Mouse (Mus musculus): ENCODE data around the gene Gm48552. TPM values are rescaled to one million over a fixed set of nuclear protein-coding genes. Genes with fewer than 3 reads are reported as not detected.

Gm48552 gene
- polyA plus RNA-seq, 1 experiment from 2014 or later: 0.82 TPM

DNA sequence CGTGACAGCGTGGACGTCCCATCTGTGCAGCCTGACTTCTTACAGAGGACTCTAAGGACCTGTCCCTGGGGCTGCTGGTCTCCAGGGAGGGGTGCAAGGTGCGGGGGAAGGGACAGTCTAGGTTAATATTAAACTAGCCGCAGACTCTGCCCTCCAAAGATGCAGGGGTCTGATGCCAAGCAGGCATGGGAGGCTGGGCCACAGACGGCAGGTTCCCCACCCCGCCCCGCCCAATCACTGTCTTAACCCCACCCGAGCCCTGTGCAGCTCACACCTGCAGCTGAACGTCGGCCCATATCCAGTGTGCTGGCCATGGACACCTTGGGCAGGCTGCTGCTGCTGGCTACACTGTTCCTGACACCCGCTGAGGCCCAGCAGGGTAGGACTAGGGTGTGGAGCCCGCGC, 4.0 kb downstream of the Gm48552 start, which contains the start of gene Smim24:
TSS of gene Smim24 (plus strand) at position 271 of the 405 bp plus-strand sequence.
- TF ChIP-seq CTCF (IDR thresholded peaks at IDR 0.05; ENCODE audit: low read depth): no peak
- Histone ChIP-seq H3K9ac (ENCODE audit: low read depth, low read length) (peak within 1 kb of the TSS; percentile 42), H3K9me3 (replicated peaks; ENCODE audit: low read length) (no peaks in the 10 kb centered on the region), H3K27me3 (ENCODE audit: insufficient read depth, low read length) (no peaks in the 10 kb centered on the region), H3K4me2 (ENCODE audit: low read length) (peak within 1 kb of the TSS; percentile 64), H3K4me3 (replicated peaks; ENCODE audit: low read depth, low read length) (peak within 1 kb of the TSS; percentile 21), H3K27ac (peak within 1 kb of the TSS; percentile 72), H3K4me1 (replicated peaks; ENCODE audit: insufficient read depth, low read length) (peaks cover 16% of the 10 kb centered on the region), H3K36me3 (ENCODE audit: insufficient read depth, low read length) (peaks cover 5% of the 10 kb centered on the region; the same call in 1 of the 2 replicates)
- peak; percentile 60 for ATAC-seq (replicated peaks; ENCODE audit: low FRiP score, low read depth)
- 54% methylated on average over 14 of the region's 14 CpGs for WGBS
- no peak for DNase-seq (ENCODE audit: low spot score)

DNA sequence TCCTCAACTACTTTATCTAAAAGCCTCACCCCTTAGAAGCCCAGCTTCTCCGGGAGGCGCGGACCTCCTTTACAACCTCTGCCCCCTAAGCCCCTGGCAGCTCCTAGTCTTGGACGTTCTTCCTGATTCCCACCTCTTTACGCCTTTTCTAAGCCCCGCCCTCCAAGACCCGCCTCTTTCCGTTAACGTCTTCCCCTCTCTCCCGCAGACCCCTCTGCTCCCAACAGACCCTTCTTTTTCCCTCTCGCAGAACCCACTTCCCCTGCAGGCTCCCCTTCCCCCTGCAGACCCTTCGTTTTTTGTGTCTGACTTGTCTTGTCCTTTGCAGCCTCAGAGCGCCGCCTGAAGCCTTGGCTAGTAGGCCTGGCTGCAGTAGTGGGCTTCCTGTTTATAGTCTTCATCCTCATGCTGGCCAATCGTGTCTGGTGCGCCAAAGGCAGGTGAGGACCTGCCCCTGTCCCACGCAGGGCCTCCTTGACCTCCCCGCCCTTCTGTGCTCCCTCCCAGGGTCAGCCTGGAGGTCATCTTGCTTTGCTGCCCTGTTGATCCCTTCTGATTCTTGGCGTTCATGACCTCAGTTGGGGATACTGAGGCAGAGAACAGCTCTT, 4.8 kb downstream of the Gm48552 start:
- Histone ChIP-seq H3K4me3 (replicated peaks; ENCODE audit: low read depth, low read length) (peak overlapping the region; percentile 21), H3K9ac (ENCODE audit: low read depth, low read length) (peak overlapping the region; percentile 42), H3K27me3 (ENCODE audit: insufficient read depth, low read length) (no peaks in the 10 kb centered on the region), H3K27ac (peak overlapping the region; percentile 72), H3K4me2 (ENCODE audit: low read length) (peak overlapping the region; percentile 64), H3K36me3 (ENCODE audit: insufficient read depth, low read length) (0 out of 2 replicates have a peak, but pooled peaks cover 3% of the 10 kb centered on the region), H3K9me3 (replicated peaks; ENCODE audit: low read length) (no peaks in the 10 kb centered on the region), H3K4me1 (replicated peaks; ENCODE audit: insufficient read depth, low read length) (peaks cover 16% of the 10 kb centered on the region)
- ATAC-seq (replicated peaks; ENCODE audit: low FRiP score, low read depth): no peak
- TF ChIP-seq CTCF (IDR thresholded peaks at IDR 0.05; ENCODE audit: low read depth): no peak
- peak; percentile 62 for DNase-seq (ENCODE audit: low spot score)
- WGBS: 7% methylated on average over 19 of the region's 19 CpGs

DNA sequence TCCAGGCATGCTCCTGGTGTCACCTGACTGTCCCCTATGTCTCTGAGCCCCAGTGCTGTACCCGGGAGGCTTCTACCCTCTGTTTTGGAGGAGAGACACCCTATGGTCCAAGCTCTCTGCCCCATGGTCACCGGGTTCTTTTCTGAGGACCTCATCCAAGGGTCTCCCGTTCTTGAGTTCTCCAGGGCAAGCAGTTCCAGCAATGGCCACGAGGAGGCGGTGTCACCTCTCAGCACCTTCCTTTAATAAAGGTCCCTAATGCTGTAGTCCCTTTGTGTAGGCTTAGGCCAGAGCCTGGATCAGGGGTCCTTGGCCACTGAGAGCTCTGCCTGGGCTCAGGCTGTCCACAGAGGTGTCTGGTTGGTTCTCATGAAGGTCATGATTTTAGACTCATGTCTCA, 6.3 kb downstream of the Gm48552 start:
- TF ChIP-seq CTCF (IDR thresholded peaks at IDR 0.05; ENCODE audit: low read depth): peak; percentile 95
- ATAC-seq (replicated peaks; ENCODE audit: low FRiP score, low read depth) (no peak), DNase-seq (ENCODE audit: low spot score) (peak; percentile 76)
- Histone ChIP-seq H3K9me3 (replicated peaks; ENCODE audit: low read length) (no peaks in the 10 kb centered on the region), H3K9ac (ENCODE audit: low read depth, low read length) (no peak overlapping the region), H3K27me3 (ENCODE audit: insufficient read depth, low read length) (no peaks in the 10 kb centered on the region), H3K36me3 (ENCODE audit: insufficient read depth, low read length) (peaks cover 15% of the 10 kb centered on the region), H3K4me2 (ENCODE audit: low read length) (no peak overlapping the region), H3K27ac (no peak overlapping the region), H3K4me3 (replicated peaks; ENCODE audit: low read depth, low read length) (no peak overlapping the region), H3K4me1 (replicated peaks; ENCODE audit: insufficient read depth, low read length) (peaks cover 9% of the 10 kb centered on the region)
- 20% methylated on average over 5 of the region's 5 CpGs for WGBS

DNA sequence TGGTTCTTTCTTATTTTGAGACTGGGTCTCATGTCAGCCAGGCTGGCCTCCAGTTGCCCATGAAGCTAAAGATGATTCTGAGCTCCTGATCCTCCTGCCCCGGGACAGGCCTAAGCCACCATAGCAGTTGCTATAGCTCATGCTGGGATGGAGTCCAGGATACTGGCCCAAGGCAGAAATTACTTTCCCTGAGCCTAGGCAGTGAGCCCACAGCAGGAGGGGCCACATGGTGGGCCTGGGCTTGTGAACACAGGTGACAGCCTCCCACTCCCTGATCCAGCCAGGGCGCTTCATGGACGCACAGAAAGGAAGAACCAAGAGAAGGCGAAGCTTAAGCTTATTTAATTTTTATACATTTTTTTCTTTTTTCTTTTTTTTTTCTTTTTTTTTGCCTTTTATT, 7.1 kb downstream of the Gm48552 start:
- 90% methylated on average over 4 of the region's 4 CpGs for WGBS
- Histone ChIP-seq H3K4me3 (replicated peaks; ENCODE audit: low read depth, low read length) (no peak overlapping the region), H3K27me3 (ENCODE audit: insufficient read depth, low read length) (no peaks in the 10 kb centered on the region), H3K9ac (ENCODE audit: low read depth, low read length) (no peak overlapping the region), H3K36me3 (ENCODE audit: insufficient read depth, low read length) (peaks cover 23% of the 10 kb centered on the region), H3K4me1 (replicated peaks; ENCODE audit: insufficient read depth, low read length) (peaks cover 11% of the 10 kb centered on the region), H3K27ac (no peak overlapping the region), H3K4me2 (ENCODE audit: low read length) (no peak overlapping the region), H3K9me3 (replicated peaks; ENCODE audit: low read length) (no peaks in the 10 kb centered on the region)
- ATAC-seq (replicated peaks; ENCODE audit: low FRiP score, low read depth) (no peak), DNase-seq (ENCODE audit: low spot score) (no peak)
- TF ChIP-seq CTCF (IDR thresholded peaks at IDR 0.05; ENCODE audit: low read depth): no peak

DNA sequence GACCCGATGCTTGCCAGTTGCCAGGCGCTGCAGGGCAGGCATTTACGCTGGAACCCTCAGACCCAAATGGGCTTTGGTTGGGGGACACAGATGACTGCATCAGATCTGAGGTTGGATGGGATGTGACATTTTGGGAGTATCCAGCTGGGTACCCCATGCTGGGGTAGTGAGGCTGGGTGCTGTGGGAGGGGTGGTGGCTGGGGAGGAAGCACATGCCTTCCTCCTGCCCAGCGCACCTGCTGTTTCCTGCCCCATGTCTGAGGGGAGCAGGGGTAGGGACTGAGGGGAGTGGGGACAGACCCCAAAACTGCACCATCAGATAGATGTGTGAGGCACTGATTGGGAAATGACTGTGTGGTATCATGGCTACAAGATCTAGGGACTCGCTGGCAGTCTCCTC, 7.9 kb downstream of the Gm48552 start:
- Histone ChIP-seq H3K36me3 (ENCODE audit: insufficient read depth, low read length) (peaks cover 24% of the 10 kb centered on the region), H3K9ac (ENCODE audit: low read depth, low read length) (no peak overlapping the region), H3K4me3 (replicated peaks; ENCODE audit: low read depth, low read length) (no peak overlapping the region), H3K4me1 (replicated peaks; ENCODE audit: insufficient read depth, low read length) (peaks cover 20% of the 10 kb centered on the region), H3K9me3 (replicated peaks; ENCODE audit: low read length) (no peaks in the 10 kb centered on the region), H3K27me3 (ENCODE audit: insufficient read depth, low read length) (no peaks in the 10 kb centered on the region), H3K4me2 (ENCODE audit: low read length) (no peak overlapping the region), H3K27ac (no peak overlapping the region)
- WGBS: 75% methylated on average over 5 of the region's 5 CpGs
- DNase-seq (ENCODE audit: low spot score) (no peak), ATAC-seq (replicated peaks; ENCODE audit: low FRiP score, low read depth) (no peak)
- TF ChIP-seq CTCF (IDR thresholded peaks at IDR 0.05; ENCODE audit: low read depth): no peak

DNA sequence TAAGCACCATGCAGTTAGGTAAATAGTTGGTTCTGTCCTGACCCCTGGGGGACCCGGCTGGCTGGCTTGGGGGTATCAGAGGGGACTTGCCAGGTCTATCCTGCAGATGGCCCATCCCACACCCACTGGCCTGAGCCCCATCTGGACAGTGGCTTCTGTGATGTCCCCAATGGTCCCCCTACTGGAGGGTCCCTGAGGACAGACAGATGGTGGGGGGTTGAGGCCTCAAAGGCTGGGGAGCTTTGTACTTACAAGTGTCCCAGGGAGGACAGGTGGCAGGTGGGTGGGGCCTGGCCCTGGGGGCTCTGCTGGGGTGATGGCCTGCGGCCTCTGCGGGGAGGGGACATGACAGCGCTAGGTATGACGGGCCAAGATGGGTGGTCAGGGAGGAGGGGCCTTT, 10.5 kb downstream of the Gm48552 start:
- H3K9me3 ChIP-seq (replicated peaks; ENCODE audit: low read length): no peaks in the 10 kb centered on the region
- no peak overlapping the region for H3K9ac ChIP-seq (ENCODE audit: low read depth, low read length)
- ATAC-seq (replicated peaks; ENCODE audit: low FRiP score, low read depth) (no peak), DNase-seq (ENCODE audit: low spot score) (no peak)
- no peak overlapping the region for H3K4me3 ChIP-seq (replicated peaks; ENCODE audit: low read depth, low read length)
- H3K36me3 ChIP-seq (ENCODE audit: insufficient read depth, low read length): peaks cover 28% of the 10 kb centered on the region
- H3K4me1 ChIP-seq (replicated peaks; ENCODE audit: insufficient read depth, low read length): peaks cover 29% of the 10 kb centered on the region
- H3K27ac ChIP-seq: no peak overlapping the region
- whole genome bisulfite sequencing: 75% methylated on average over 5 of the region's 5 CpGs
- no peak overlapping the region for H3K4me2 ChIP-seq (ENCODE audit: low read length)
- no peak for TF ChIP-seq CTCF (IDR thresholded peaks at IDR 0.05; ENCODE audit: low read depth)
- H3K27me3 ChIP-seq (ENCODE audit: insufficient read depth, low read length): no peaks in the 10 kb centered on the region

Measured in kidney, postnatal 0 days (tissue).